Mouse (Mus musculus) liver, embryonic 14.5 days (tissue): ENCODE measurements at regions not wholly inside any gene's neighbourhood (a gene's known extent, or its start where the extent isn't known, plus 50 kb on each side); places are given as distances from the start of the nearest gene placed in this dataset.

Source experiments
- CTCF ChIP-seq: IDR thresholded peaks from 2 replicates; pipeline ENCODE4 v1.5.1; 2016; ENCODE audit warnings: antibody characterized with exemption, low read depth, control low read depth
- EP300 ChIP-seq: IDR thresholded peaks from 2 replicates; pipeline ENCODE4 v1.6.1; 2016; ENCODE audit warnings: antibody characterized with exemption, low read depth

DNA sequence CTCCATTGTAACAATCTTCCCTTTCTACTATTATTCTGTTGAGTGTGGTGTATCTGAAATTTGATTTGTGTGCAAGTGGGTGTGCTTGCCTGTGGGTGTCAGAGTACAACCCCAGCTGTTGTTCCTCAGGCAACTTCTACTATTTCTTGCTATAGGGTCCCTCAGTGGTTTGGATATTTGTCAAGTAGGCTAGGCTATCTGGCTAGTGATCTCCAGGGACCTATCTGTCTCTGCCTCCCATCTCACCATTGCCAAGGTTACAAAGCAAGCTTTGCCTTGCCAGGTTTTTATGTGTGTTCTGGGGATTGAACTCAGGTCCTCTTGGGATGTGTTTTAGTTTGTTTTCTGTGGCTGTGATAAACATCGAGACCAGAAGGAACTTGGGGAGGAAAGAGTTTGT lies 74.1 kb upstream of the Stt3b start:
- TF ChIP-seq CTCF: no peak
- TF ChIP-seq EP300: no peak
